Mouse (Mus musculus) left cerebral cortex, adult 11 months (tissue): ENCODE data around the gene Palld.

Source experiments
- DNase-seq: peaks from one replicate; pipeline ENCODE4 v3.0.0; 2022; ENCODE audit warnings: low spot score

Gene Palld

DNA sequence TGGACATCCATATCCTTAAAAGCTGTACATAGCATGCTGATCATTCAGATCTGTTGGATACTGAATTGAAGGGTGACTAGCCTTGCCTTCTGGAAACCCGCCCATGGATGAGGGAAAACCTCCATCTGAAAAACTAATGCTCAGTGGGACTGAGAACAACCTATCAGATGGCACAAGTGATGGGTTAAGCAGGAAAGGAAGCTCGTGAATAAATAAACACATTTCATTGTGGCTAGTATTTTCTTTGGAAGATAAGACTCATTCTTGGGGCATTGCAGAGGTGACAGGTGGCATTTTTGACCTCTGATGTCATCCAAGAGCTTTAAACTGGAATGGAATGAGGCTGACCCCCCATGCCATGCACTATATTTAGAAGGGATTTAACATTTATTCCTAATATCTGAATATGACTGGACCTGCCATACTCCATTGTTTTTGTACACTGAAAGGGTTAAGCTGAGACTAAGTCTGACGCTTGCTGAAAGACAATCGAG lies 128.8 kb downstream of the Palld start:
- DNase-seq, result no peak

DNA sequence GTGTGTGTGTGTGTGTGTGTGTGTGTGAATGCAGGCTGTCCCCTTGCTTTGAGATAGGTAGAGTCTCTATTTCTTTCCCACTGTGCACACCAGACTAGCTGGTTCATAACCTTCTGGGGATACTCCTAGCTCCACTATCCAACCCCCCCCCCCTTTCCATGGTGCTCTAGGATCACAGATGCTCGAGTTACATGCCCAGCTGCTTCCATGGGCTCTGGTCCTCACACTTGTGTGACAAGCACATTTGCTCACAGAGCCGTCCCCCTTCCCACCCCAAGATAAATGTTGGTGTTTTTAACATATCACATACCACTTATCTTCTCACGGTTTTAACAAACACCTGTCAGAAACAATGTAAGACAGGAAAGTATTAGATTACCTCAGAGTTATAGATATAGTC lies 131.2 kb downstream of the Palld start:
- DNase-seq, result no peak

DNA sequence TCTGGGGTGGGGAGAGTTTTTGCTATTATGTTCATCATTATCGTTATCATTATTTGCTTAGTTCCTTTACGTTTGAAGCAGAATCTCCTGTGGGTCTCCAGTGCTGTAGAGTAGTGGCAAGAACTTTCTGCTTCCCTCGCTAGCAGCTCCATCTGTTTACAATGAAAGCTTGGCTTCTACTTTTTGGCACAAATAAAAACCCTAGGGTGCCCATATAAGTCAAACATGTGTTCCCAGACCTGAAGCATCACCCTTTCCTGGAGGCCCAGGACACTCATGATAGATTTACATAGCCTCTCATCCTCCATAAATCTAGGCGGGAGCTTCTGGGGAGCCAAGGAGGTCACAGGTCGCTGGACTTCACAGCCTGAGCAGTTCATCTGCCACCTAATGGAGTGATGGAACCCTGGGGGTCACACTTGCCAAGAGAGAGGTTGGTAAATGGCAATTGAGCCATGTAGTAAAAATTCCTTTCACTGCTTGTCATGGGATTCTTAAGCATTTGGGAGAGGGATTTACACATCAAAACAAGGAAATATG lies 133.1 kb downstream of the Palld start:
- DNase-seq, result no peak

DNA sequence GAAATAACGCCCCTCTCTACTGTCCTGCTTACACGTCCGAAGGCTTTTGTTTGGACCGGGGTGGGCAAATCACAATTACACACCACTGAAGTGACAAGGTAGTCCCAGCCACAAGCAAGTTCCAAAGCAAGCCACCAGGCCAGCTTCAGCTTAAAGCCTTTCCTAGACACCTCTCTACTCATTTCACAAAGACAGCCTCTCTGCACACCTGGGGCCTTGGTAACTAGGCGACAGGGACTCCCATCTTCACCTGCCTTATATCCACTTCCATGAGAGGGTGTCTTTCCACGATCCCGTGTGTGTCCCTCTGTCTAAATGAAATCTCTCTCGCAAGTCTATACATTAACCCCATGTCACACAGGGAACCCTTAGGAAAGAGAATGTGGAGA lies 142.3 kb downstream of the Palld start:
- DNase-seq, result no peak

DNA sequence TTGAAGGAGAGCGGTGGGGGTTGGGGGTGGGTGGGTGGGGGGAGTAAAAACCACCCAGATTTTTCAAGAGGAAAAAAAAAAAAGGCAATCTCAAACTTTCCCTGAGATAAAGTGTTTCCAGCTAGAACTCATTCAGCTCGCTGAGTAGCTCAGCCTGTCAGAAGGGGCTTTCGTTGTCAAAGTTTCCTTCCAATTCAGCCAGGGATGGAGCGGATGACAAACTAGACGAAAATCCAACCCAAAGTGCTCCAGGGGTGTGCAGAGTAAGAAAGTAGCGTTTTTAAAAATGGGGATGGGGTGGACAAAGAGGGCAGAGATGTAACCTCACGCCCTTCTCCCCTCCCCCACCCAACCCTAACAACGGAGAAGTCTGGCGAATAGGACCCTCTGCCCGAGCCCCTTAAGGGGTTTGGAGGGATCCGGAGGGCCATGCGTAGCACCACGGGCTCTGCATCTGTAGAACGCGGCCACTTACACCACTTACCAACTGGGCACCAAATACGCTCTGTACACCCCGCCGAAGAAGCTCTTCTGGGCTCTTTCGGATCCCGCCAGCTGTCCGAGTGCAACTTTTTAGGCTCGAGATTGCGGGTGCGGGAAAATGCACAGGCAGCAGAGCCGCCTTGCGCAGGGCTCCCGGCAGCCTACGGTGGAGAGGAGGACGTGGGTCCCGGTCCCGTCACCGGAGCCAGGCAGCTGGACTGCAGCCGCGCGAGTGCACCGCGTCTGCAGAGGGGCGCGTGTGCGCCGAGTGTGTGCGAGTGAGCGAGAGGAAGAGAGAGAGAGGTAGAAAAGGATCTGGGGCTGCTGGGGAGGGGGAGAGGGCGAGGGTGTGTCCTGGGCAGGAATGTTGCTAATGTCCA lies 142.9 kb downstream of the Palld start:
- no peak for DNase-seq

DNA sequence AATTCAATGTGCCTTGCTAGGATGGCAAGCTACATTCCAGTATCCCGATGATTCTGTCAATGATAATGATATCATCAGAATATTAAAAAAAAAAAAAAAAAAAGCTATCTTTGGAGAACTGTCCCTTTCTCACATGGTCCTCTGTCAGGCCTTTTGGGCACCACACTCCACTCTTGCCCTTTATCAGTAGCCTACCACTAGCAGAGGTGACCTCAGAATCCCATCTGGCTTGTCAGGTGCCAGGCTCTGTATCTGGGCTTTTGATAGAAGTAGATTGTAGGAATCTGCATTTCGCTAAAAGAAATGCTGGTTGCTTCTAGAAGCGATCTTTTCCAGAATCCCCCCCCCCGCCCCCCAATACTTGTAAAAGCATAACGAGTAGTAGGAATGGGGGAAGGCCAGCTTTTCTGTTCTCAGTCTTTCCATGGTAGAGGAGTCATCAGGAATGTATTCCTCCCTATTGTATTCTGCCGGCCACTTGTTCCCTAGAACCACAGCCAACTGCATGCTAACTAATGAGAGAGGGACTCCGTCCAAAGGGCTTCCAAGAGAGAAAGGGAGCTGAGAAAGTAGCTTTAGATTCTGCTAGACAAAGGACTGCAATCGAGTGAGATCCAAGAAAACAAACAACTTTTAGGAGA lies 143.7 kb downstream of the Palld start:
- no peak for DNase-seq

DNA sequence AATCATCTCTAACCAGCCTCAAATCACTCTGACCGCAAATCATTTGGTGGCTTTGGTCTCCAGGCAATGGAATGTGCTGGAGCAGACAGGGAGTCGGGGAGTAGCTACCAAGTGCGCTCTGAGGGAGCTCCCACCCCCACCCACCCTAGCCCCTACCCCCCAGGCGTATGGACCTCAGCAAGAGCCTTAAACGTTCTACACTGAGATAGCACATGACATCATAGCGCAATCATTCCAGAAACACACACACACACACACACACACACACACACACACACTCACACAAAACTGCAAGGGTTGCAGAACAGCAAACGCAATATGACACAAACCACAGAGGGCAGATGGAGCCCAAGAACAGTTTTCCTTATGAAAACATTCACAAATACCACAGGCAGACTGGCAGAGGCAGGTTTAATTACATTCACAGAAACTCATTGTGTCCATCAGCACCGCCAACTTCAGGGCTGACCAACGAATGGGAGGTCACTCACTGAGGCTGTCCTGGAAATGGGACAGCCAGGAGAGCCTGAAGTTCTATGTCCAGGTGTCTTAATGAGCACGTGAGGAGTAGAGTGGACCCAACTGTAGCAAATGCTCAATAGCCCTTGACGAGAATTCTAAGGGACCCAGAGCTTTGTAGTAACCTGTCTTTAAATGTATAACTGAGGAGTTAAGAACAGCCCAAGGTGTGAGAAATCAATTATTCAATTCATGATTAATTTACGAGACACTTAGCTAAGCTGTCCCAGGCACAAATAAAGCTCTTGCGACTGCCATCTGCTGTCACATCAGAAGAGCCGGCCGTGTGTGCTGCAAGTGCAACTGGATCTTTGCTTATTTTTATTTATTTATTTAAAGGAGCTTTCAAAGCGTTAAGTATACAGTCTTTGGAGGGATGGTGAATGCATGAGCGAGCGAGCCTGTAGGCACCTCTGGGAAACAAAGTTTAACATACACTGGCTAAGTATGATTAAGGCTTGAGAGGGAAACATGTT lies 145.2 kb downstream of the Palld start:
- DNase-seq, result no peak

DNA sequence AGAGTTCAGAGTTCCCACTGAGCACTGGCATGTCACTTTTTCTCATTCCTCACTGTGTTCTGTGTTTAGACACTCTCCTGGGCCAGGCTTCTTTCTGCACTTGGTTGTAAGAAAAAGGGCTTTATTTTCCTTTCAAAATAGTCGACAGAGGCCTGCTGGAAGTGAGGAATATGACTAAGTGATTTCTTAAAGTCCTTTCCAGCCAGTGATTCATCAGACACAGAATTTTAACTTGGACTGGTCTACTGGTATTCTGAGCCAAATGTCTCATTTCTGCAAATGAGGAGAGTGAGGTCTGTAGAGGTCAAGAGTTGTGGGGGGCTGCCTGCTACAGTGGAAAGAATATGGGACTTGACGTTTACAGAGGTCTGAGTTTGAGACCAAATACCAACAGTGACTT lies 147.3 kb downstream of the Palld start:
- no peak for DNase-seq

DNA sequence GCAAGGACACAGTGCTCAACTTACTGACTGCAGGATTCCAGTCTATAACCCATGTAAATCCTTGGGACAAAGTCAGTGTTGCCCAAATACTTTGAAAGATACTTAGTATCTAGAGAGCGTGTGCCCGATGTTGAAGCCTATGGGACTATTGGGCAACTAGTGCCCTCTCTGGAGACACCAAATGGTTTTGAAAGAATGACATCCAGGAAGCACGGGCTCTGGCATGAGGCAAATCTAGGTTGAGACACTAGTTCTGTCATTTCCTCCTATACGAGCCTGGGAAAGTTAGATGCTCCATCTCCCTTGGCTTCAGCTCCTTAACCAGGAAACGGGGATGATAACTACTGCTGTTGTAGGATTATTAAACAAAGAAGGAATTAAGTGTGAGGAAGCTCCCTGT lies 155.4 kb downstream of the Palld start:
- no peak for DNase-seq

DNA sequence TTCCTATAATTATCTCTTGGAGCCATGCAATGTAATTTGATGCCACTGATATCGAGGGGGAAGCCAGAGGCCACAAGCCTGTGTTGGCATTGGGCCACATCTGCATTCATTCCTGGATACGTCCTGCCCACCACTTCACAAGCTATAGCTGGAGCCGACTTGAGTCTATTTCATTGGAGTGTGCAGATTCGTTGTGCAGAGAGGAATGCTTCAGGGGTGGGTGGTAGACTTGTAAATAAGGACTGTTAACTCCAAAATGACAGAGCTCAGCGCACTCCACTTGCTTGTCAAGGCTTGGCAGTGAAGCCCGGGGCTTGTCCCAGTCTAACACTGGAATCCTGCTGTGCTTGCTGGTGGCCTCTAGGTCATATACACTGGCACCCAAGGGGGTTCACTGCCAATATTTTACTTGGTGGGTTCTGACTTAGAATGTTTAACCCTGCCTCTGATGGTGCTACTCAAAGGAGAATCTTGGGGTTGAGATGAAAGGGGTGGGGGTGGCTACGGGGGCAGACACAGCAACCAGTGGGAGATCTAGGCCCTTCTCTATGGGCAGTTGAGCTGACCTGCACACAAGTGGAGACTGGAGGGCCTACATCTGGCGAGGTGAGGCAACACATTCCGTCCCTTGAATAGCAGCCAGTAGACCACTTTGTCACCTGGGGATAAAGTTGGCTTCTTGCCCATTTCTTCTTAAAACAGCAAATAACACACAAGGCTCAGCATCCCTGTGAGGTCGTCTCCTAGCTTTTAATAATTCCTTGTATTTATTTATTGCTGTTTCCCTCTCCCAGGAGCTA lies 157.1 kb downstream of the Palld start:
- DNase-seq, result no peak

DNA sequence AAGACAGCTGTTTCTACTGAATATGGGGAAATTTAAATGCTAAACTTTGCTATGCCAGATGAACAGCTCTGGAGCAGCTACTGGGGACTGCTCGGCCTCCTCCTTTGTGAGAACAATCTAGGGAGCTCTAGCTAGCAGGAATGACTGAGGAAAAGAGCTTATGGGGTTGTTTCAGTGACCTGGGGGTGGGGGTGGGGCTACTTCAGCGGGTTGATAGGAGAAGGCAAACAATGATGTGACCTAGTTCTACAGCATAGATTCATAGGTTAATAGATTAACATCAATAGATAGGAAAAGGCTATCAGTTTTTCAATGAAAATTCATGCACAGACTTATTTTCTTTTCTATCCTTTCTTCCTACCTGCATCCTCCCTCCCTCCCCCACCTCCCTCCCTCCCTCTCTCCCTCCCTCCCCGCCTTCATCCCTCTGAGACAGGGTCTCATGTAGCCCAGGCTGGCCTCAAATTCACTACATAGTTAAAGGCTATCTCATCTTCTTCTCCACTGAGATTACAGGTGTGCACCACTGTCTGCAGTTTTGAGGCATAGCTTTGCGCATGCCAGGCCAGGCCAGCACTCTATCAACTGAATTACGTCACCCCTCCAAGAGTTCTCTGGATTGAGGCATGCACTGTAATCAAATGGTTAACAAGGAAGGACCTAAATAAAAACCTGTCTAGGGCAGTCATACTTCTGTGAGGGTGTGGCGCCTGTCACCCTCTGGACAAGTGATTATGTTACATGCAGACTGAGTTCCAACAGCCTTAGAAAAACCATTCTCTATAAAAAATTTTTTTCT lies 158.5 kb downstream of the Palld start:
- DNase-seq, result no peak

DNA sequence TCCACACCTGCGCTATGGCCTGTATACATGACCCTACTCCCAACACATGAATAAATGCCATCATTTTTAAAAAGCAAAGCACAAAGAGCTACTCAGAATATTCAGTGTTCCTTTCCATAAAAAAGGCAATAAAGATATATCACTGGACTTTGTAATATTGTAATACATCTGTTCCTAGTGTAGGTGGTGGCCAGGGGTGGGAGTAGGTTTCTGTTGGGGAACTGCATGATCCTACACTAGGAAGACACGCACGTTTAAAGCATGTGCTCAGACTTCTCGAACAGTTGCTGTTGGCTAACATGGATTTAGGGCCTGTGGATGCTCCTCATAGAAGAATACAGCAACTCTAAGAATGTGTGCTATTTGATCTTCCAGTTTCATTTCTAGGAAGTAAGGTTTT lies 165.0 kb downstream of the Palld start:
- no peak for DNase-seq

DNA sequence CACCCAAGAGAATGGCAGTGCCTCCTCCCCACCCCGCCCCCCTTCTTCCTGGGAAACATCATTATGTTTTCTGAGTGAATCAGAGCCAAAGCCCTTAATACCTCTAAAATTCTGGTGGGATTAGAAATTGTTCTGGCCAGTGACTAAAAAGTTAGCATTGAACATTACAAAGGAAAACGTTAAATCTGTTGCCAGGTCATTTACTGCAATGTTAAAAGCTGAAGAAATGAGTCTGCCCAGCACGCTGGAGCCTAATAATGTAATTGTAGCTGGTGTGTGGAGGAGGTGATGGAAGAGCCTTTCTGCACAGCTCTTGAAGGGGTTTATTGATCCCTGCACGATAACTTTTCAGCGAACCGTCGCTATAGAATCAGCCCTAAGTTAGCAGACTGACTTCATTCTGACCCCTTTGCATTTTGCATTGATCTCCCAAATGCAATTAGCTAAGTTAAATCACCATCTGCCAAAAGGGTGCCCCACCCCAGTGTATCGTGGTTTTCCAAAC lies 165.7 kb downstream of the Palld start:
- no peak for DNase-seq

DNA sequence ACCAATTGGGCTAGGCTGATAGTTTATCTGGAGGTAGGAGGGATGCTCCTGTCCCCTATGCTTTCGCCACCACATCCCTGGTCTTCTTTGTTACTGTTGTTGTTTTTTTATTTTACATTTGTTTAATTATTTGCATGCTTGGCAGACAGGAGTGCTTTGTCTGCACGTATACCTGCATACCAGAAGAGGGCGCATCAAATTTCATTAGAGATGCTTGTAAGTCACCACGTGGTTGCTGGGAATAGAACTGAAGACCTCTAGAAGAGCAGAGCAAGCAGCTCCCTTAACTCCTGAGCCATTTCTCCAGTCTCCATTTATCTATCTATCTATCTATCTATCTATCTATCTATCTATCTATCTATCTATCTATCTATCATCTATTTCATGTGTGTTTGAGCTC lies 166.4 kb downstream of the Palld start:
- DNase-seq, result no peak

DNA sequence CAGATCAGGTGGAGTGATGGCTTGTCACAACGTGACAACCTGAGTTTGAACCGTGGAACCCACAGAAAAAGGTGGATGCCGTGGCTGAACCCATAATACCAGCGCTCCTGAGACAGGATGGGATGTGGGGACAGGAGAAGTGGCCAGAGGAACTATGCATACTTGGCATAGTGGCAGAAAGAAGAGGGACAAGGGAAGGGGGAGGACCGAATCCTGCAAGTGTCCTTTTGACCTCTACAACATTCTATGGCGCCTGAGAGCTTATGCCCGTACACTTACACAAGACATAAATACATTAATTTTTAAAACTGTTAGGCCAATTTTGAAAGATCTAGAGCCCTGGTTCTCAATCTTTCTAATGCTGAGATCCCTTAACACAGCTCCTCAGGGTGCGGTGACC lies 168.3 kb downstream of the Palld start:
- DNase-seq, result no peak

DNA sequence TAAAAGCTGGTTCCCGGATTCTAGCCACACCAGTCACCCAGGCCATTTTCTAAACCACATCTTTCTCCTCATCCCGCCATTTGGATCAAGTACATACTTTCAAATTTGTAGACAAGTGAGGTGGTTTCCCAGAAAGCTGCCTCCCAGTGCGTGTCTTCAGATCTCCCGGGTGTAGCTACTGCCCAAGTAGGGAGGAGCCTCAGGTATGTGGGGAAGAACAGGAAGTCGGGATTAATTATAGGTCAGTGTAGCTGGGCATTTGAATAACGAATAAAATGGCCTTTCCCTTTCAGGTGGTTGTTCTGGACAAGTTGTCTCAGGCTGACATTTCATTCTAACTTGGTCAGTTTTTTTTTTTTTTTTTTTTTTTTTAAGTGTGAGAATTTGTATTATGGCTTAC lies 170.3 kb downstream of the Palld start:
- no peak for DNase-seq

DNA sequence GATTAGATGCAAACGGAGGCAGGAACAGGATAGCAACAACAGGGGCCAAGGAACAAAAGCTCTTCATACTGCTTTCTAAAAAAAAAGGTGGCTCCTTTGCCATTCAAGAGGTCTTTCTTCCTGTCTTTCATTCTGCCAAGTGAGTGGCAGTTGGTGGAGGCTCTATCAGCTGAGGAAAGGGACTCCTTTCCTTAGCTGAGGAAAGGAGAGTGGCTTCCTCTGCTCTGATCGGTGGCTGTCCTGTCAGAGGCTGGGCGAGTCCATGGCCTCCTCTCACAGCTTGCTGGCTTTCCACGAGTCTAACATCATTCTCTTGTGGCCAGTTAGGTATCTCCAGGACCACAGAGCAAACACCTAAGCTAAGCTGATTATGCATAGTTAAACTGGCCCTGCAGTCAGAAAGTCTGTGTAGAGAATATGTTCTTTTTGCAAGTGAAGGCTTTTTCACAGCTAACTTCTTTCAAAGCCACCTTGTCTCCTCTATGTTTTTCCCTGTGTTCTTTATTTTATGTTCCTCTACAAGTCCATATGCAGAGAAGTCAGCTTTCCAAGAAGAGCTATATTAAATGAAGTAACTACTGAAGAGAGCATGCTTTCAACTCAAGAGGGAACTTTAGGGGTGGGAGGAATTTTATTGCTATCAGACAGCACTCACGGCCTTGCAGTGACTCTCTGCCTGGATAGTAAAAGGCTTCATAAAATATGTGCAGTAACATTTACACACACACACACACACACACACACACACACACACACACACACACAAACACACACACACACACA lies 171.0 kb downstream of the Palld start:
- no peak for DNase-seq

DNA sequence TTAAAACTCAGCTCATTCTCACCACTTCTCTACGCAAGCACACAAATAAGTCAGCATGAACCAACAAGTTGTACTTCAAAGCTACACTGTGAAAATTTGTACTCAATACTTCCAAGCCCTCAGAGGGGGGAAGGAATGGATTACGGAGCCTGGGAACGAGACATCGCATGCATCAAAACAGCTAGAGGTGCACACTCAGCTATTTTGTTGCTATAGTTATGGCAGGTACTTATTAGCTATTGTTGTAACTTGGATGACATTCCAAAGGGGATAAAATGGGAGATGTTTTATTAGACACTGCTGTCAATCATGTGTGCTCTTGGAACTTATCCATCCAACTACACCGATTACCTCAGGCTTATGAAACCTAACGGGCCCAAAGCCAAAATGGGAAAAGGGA lies 171.8 kb downstream of the Palld start:
- no peak for DNase-seq

DNA sequence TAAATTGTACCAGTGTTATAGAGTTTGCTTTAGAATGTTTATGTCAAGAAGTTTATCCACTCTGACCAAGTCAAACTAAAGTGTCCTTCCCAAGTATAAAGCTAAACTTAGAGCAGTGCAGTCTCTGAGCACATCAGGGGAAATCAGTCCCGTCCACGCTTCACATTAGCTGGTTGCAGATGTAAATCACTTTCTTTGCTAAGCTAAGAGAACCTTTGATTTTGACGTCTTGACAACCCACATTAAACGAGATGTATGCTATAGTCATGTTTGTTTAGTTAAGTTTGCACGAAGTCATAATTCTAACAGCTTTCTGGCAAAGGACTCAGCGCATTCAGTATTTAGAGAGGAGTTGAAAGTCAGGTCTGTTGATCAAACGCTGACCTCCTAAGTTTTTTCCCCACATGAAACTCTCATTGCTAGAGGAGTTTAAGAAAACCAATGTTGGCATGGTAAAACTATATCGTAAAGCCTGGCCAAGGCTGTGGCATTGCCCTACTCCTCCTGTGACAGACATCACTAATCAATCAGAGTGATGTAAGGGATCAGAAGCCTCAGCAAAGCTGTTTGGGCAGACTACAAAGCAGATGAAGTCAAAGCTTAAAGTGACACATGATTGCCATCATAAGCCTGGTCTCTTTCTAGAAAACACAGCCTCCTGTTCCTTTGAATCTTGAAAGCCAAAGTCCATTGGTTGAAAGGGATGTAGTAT lies 177.0 kb downstream of the Palld start:
- no peak for DNase-seq
